Mouse (Mus musculus) G1E (cell line): ENCODE measurements around the gene Cwc27.

Source experiments
- CTCF ChIP-seq: IDR thresholded peaks from 2 replicates; pipeline ENCODE4 v1.5.1; 2012; ENCODE audit warnings: low read depth, low read length, inconsistent platforms, mixed read lengths
- TAL1 ChIP-seq: conservative IDR thresholded peaks from 2 replicates; pipeline ENCODE4 v1.6.1; 2012; ENCODE audit warnings: low read depth, low read length, inconsistent platforms, mixed read lengths

GRCm38 (mm10) chr13:104601783-104602182 is 215.2 kb downstream of the Cwc27 start:
- TF ChIP-seq CTCF (no peak), TAL1 (no peak)
